Mouse (Mus musculus) embryonic facial prominence, embryonic 11.5 days (tissue): Measurements from ENCODE around the gene Serpinb13. TPM values are rescaled to one million over a fixed set of nuclear protein-coding genes. Genes with fewer than 3 reads are reported as not detected.
"Not testable (repeated sequence)": the region's sequence is repeated elsewhere in the genome, so short reads cannot be mapped to it uniquely, and the experiment has no call there.

ENCODE experiments used
- ATAC-seq: fragments of 200-750 bp; cut with Nextera tagmentation; replicated peaks from 2 replicates; pipeline ENCODE4 v1.8.0; 2017; ENCODE audit warnings: low read depth; ENCODE audit not compliant: insufficient number of reproducible peaks, low FRiP score, low TSS enrichment
- DNase-seq: peaks from one replicate; pipeline ENCODE4 v3.0.0-alpha.2; 2015; ENCODE audit warnings: low spot score
- H3K27ac ChIP-seq: fragments of 300-500 bp; sonication (generic); replicated peaks from 2 replicates; pipeline ENCODE4 v1.5.1; 2014; ENCODE audit warnings: mild to moderate bottlenecking, low read depth, low read length, control low read depth
- H3K27me3 ChIP-seq: fragments of 300-500 bp; sonication (generic); 2 replicates; pipeline ENCODE4 v1.6.1; 2014; ENCODE audit warnings: mild to moderate bottlenecking, low read length, moderate library complexity, mixed read lengths; ENCODE audit not compliant: control insufficient read depth, insufficient read depth
- H3K36me3 ChIP-seq: fragments of 300-500 bp; sonication (generic); replicated peaks from 2 replicates; pipeline ENCODE4 v1.6.1; 2014; ENCODE audit warnings: low read depth, mild to moderate bottlenecking, low read length, moderate library complexity, mixed read lengths; ENCODE audit not compliant: control insufficient read depth, insufficient read depth
- H3K4me1 ChIP-seq: fragments of 300-500 bp; sonication (generic); 2 replicates; pipeline ENCODE4 v1.6.1; 2014; ENCODE audit warnings: low read length, mixed read lengths; ENCODE audit not compliant: control insufficient read depth, insufficient read depth
- H3K4me2 ChIP-seq: fragments of 300-500 bp; sonication (generic); 2 replicates; pipeline ENCODE4 v1.6.1; 2014; ENCODE audit warnings: low read depth, mild to moderate bottlenecking, control low read depth, low read length, moderate library complexity
- H3K4me3 ChIP-seq: fragments of 300-500 bp; sonication (generic); 2 replicates; pipeline ENCODE4 v1.5.1; 2014; ENCODE audit warnings: low read depth, low read length, control low read depth
- H3K9ac ChIP-seq: fragments of 300-500 bp; sonication (generic); replicated peaks from 2 replicates; pipeline ENCODE4 v1.6.1; 2014; ENCODE audit warnings: mild to moderate bottlenecking, control low read depth, low read length
- H3K9me3 ChIP-seq: fragments of 300-500 bp; sonication (generic); replicated peaks from 2 replicates; pipeline ENCODE4 v1.6.1; 2016; ENCODE audit warnings: mild to moderate bottlenecking, low read length, inconsistent platforms, mixed read lengths; ENCODE audit not compliant: control insufficient read depth
- WGBS: fragments of 180-500 bp; shearing (Covaris S2); extraction: QIAGEN DNeasy Blood & Tissue Kit; methylation state at CpG from one replicate; pipeline ENCODE4 v1.1.7; 2014; 5-methylcytosine and 5-hydroxymethylcytosine counted together
- polyA plus RNA-seq: library from polyadenylated mRNA; unstranded; fragments of >200 nt; fragmentation: Nextera tagmentation; extraction: Ambion mirVana; gene quantifications from 2 replicates; pipeline ENCODE4 v1.2.1, GENCODE M21; 2014

Gene Serpinb13
- polyA plus RNA-seq, 1 experiment from 2014 or later, result not detected

- H3K4me3 ChIP-seq, result no peak overlapping the region
- no peak overlapping the region for H3K4me2 ChIP-seq
- H3K27me3 ChIP-seq, result no peaks in the 10 kb centered on the region
- DNase-seq (no peak), ATAC-seq (no peak)
- 64% methylated on average over 2 of the region's 2 CpGs for WGBS
- no peaks in the 10 kb centered on the region for H3K36me3 ChIP-seq
- no peaks in the 10 kb centered on the region for H3K9me3 ChIP-seq
- no peak overlapping the region for H3K27ac ChIP-seq
- H3K9ac ChIP-seq, result no peak overlapping the region
- H3K4me1 ChIP-seq, result no peaks in the 10 kb centered on the region
Measured at GRCm38 (mm10) chr1:106983865-106984264, 3.1 kb downstream of the Serpinb13 start.

GRCm38 (mm10) chr1:107000424-107000823, 19.6 kb downstream of the Serpinb13 start:
- Histone ChIP-seq H3K4me3 (no peak overlapping the region), H3K36me3 (no peaks in the 10 kb centered on the region), H3K27ac (no peak overlapping the region), H3K4me1 (no peaks in the 10 kb centered on the region), H3K9me3 (no peaks in the 10 kb centered on the region), H3K9ac (no peak overlapping the region), H3K27me3 (no peaks in the 10 kb centered on the region), H3K4me2 (no peak overlapping the region)
- WGBS, result 82% methylated on average over 13 of the region's 13 CpGs
- DNase-seq, result no peak
- ATAC-seq, result no peak

DNA sequence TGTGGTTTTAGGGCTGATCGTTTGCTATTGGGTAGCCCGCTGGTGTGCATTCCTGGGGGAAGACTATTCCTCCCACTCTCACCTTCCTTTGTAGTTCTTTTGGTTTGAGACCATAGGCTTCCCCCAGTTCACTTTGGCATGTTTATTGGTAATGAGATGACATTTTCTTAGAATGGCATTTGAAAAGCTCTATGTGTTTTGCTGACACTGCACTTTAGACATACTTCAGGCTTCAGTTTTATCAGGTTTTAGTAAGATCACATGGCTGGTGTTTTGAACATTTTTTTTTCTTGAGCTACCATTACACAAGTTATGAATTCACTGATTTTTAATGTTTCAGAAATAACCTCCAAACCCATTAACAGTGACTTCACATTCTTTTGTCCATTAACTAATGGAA, 21.0 kb downstream of the Serpinb13 start:
- DNase-seq (no peak), ATAC-seq (no peak)
- no peak overlapping the region for H3K27ac ChIP-seq
- no peaks in the 10 kb centered on the region for H3K27me3 ChIP-seq
- H3K9ac ChIP-seq, result no peak overlapping the region
- no peaks in the 10 kb centered on the region for H3K36me3 ChIP-seq
- no peaks in the 10 kb centered on the region for H3K9me3 ChIP-seq
- no peak overlapping the region for H3K4me3 ChIP-seq
- no peaks in the 10 kb centered on the region for H3K4me1 ChIP-seq
- 69% methylated on average over 2 of the region's 2 CpGs for WGBS
- H3K4me2 ChIP-seq, result no peak overlapping the region

GRCm38 (mm10) chr1:107006316-107006715, 25.5 kb downstream of the Serpinb13 start:
- H3K4me3 ChIP-seq, result no peak overlapping the region
- H3K9ac ChIP-seq, result no peak overlapping the region
- 65% methylated on average over 3 of the region's 3 CpGs for WGBS
- no peaks in the 10 kb centered on the region for H3K36me3 ChIP-seq
- no peaks in the 10 kb centered on the region for H3K4me1 ChIP-seq
- no peaks in the 10 kb centered on the region for H3K9me3 ChIP-seq
- no peak overlapping the region for H3K4me2 ChIP-seq
- ATAC-seq (no peak), DNase-seq (no peak)
- no peak overlapping the region for H3K27ac ChIP-seq
- no peaks in the 10 kb centered on the region for H3K27me3 ChIP-seq

GRCm38 (mm10) chr1:107014530-107014929, 33.7 kb downstream of the Serpinb13 start:
- ATAC-seq (no peak), DNase-seq (peak; percentile 35)

GRCm38 (mm10) chr1:107015210-107015609, 34.4 kb downstream of the Serpinb13 start:
- Histone ChIP-seq H3K4me2 (no peak overlapping the region), H3K9me3 (no peaks in the 10 kb centered on the region), H3K9ac (no peak overlapping the region), H3K27ac (no peak overlapping the region), H3K27me3 (no peaks in the 10 kb centered on the region), H3K36me3 (no peaks in the 10 kb centered on the region), H3K4me3 (no peak overlapping the region), H3K4me1 (no peaks in the 10 kb centered on the region)
- ATAC-seq (no peak), DNase-seq (no peak)
- WGBS, result 86% methylated on average over 7 of the region's 7 CpGs

More at GRCm38 (mm10) chr1:107014530-107014929, 33.7 kb downstream of the Serpinb13 start:
- no peak overlapping the region for H3K4me3 ChIP-seq
- no peak overlapping the region for H3K27ac ChIP-seq
- no peaks in the 10 kb centered on the region for H3K36me3 ChIP-seq
- H3K9ac ChIP-seq, result no peak overlapping the region
- no peaks in the 10 kb centered on the region for H3K9me3 ChIP-seq
- H3K4me2 ChIP-seq, result no peak overlapping the region
- H3K27me3 ChIP-seq, result no peaks in the 10 kb centered on the region
- 47% methylated on average over 2 of the region's 2 CpGs for WGBS
- no peaks in the 10 kb centered on the region for H3K4me1 ChIP-seq

- ATAC-seq, result no peak
- Histone ChIP-seq H3K4me3 (no peak overlapping the region), H3K9me3 (no peaks in the 10 kb centered on the region), H3K4me1 (no peaks in the 10 kb centered on the region), H3K9ac (no peak overlapping the region), H3K4me2 (no peak overlapping the region), H3K27me3 (no peaks in the 10 kb centered on the region), H3K36me3 (no peaks in the 10 kb centered on the region), H3K27ac (no peak overlapping the region)
- DNase-seq, result no peak
- WGBS, result 78% methylated on average over 1 of the region's 1 CpGs
Measured at GRCm38 (mm10) chr1:107025886-107026285, 45.1 kb downstream of the Serpinb13 start.

- H3K27me3 ChIP-seq, H3K9ac ChIP-seq, H3K27ac ChIP-seq, H3K9me3 ChIP-seq, H3K36me3 ChIP-seq, ATAC-seq, H3K4me3 ChIP-seq, H3K4me1 ChIP-seq, H3K4me2 ChIP-seq, DNase-seq: not testable (repeated sequence)
- WGBS, result 85% methylated on average over 3 of the region's 3 CpGs
Measured at GRCm38 (mm10) chr1:107034236-107034635, 53.5 kb downstream of the Serpinb13 start.
